Mouse (Mus musculus) intestine, embryonic 15.5 days (tissue): Measurements from ENCODE around the gene Ndrg3. TPM values are rescaled to one million over a fixed set of nuclear protein-coding genes. Genes with fewer than 3 reads are reported as not detected.
"Not testable (repeated sequence)": the region's sequence is repeated elsewhere in the genome, so short reads cannot be mapped to it uniquely, and the experiment has no call there.

ENCODE experiments used
- ATAC-seq: fragments of 200-750 bp; cut with Nextera tagmentation; 2 replicates; pipeline ENCODE4 v1.8.0; 2017; ENCODE audit warnings: moderate TSS enrichment, moderate library complexity
- H3K27ac ChIP-seq: fragments of 300-500 bp; sonication (generic); 2 replicates; pipeline ENCODE4 v1.5.1; 2015; ENCODE audit warnings: mild to moderate bottlenecking, inconsistent platforms
- H3K27me3 ChIP-seq: fragments of 300-500 bp; sonication (generic); replicated peaks from 2 replicates; pipeline ENCODE4 v1.6.1; 2015; ENCODE audit warnings: inconsistent platforms
- H3K36me3 ChIP-seq: fragments of 300-500 bp; sonication (generic); 2 replicates; pipeline ENCODE4 v1.6.1; 2015; ENCODE audit warnings: inconsistent platforms
- H3K4me1 ChIP-seq: fragments of 300-500 bp; sonication (generic); replicated peaks from 2 replicates; pipeline ENCODE4 v1.6.1; 2015; ENCODE audit warnings: inconsistent platforms
- H3K4me2 ChIP-seq: fragments of 300-500 bp; sonication (generic); replicated peaks from 2 replicates; pipeline ENCODE4 v1.6.1; 2015; ENCODE audit warnings: mild to moderate bottlenecking, inconsistent platforms
- H3K4me3 ChIP-seq: fragments of 300-500 bp; sonication (generic); replicated peaks from 2 replicates; pipeline ENCODE4 v1.5.1; 2015; ENCODE audit warnings: inconsistent platforms
- H3K9ac ChIP-seq: fragments of 300-500 bp; sonication (generic); 2 replicates; pipeline ENCODE4 v1.6.1; 2015; ENCODE audit warnings: inconsistent platforms
- H3K9me3 ChIP-seq: fragments of 300-500 bp; sonication (generic); 2 replicates; pipeline ENCODE4 v1.6.1; 2016; ENCODE audit warnings: inconsistent platforms
- WGBS: fragments of 180-500 bp; shearing (Covaris S2); methylation state at CpG from one replicate; pipeline ENCODE4 v1.1.7; 2015; 5-methylcytosine and 5-hydroxymethylcytosine counted together
- polyA plus RNA-seq: library from polyadenylated mRNA; unstranded; fragments of >200 nt; fragmentation: Nextera tagmentation; extraction: Ambion mirVana; gene quantifications from 2 replicates; pipeline ENCODE4 v1.2.1, GENCODE M21; 2015

Gene Ndrg3
- polyA plus RNA-seq, 1 experiment from 2014 or later = 41.7 TPM

GRCm38 (mm10) chr2:156904976-156905717, 86.7 kb downstream of the Ndrg3 start:
- whole genome bisulfite sequencing = 25% methylated on average over 6 of the region's 6 CpGs
- Histone ChIP-seq H3K9me3 (no peaks in the 10 kb centered on the region), H3K36me3 (no peaks in the 10 kb centered on the region), H3K4me3 (no peak overlapping the region), H3K9ac (no peak overlapping the region), H3K27ac (no peak overlapping the region), H3K27me3 (no peaks in the 10 kb centered on the region), H3K4me1 (no peaks in the 10 kb centered on the region), H3K4me2 (no peak overlapping the region)
- ATAC-seq = no peak

GRCm38 (mm10) chr2:156903367-156903766, 88.5 kb downstream of the Ndrg3 start:
- no peak overlapping the region for H3K27ac ChIP-seq
- no peak for ATAC-seq
- no peak overlapping the region for H3K9ac ChIP-seq
- H3K4me1 ChIP-seq = no peaks in the 10 kb centered on the region
- H3K27me3 ChIP-seq = no peaks in the 10 kb centered on the region
- no peaks in the 10 kb centered on the region for H3K9me3 ChIP-seq
- WGBS = 31% methylated on average over 2 of the region's 2 CpGs
- H3K4me3 ChIP-seq = no peak overlapping the region
- H3K4me2 ChIP-seq = no peak overlapping the region
- no peaks in the 10 kb centered on the region for H3K36me3 ChIP-seq

GRCm38 (mm10) chr2:156902411-156902810, 89.4 kb downstream of the Ndrg3 start:
- not testable (repeated sequence) for H3K9ac ChIP-seq, ATAC-seq, H3K9me3 ChIP-seq, H3K4me3 ChIP-seq, H3K27me3 ChIP-seq, H3K4me1 ChIP-seq, H3K36me3 ChIP-seq, H3K27ac ChIP-seq, H3K4me2 ChIP-seq
- WGBS = 74% methylated on average over 4 of the region's 4 CpGs

GRCm38 (mm10) chr2:156901883-156902282, 90.0 kb downstream of the Ndrg3 start:
- 61% methylated on average over 6 of the region's 6 CpGs for WGBS
- Histone ChIP-seq H3K4me2 (no peak overlapping the region), H3K27me3 (no peaks in the 10 kb centered on the region), H3K9me3 (no peaks in the 10 kb centered on the region), H3K4me1 (no peaks in the 10 kb centered on the region), H3K27ac (no peak overlapping the region), H3K4me3 (no peak overlapping the region), H3K36me3 (no peaks in the 10 kb centered on the region), H3K9ac (no peak overlapping the region)
- no peak for ATAC-seq

- ATAC-seq = no peak
- Histone ChIP-seq H3K27ac (no peak overlapping the region), H3K9ac (no peak overlapping the region), H3K4me1 (no peaks in the 10 kb centered on the region), H3K9me3 (no peaks in the 10 kb centered on the region), H3K27me3 (no peaks in the 10 kb centered on the region), H3K4me3 (no peak overlapping the region), H3K4me2 (no peak overlapping the region), H3K36me3 (no peaks in the 10 kb centered on the region)
- 66% methylated on average over 2 of the region's 2 CpGs for WGBS
These were observed 90.5 kb downstream of the Ndrg3 start for GRCm38 (mm10) chr2:156901344-156901743.

GRCm38 (mm10) chr2:156899184-156899583, 92.7 kb downstream of the Ndrg3 start:
- 52% methylated on average over 4 of the region's 4 CpGs for WGBS
- Histone ChIP-seq H3K27me3 (no peaks in the 10 kb centered on the region), H3K27ac (no peak overlapping the region), H3K9me3 (no peaks in the 10 kb centered on the region), H3K9ac (no peak overlapping the region), H3K4me2 (no peak overlapping the region), H3K4me3 (no peak overlapping the region), H3K36me3 (no peaks in the 10 kb centered on the region), H3K4me1 (0 out of 2 replicates have a peak, but pooled peaks cover 2% of the 10 kb centered on the region)
- ATAC-seq = no peak

- Histone ChIP-seq H3K27ac (no peak overlapping the region), H3K4me2 (no peak overlapping the region), H3K4me1 (0 out of 2 replicates have a peak, but pooled peaks cover 2% of the 10 kb centered on the region), H3K36me3 (no peaks in the 10 kb centered on the region), H3K9me3 (no peaks in the 10 kb centered on the region), H3K9ac (no peak overlapping the region), H3K27me3 (no peaks in the 10 kb centered on the region), H3K4me3 (no peak overlapping the region)
- WGBS = 59% methylated on average over 4 of the region's 4 CpGs
- no peak for ATAC-seq
These were observed 93.5 kb downstream of the Ndrg3 start for GRCm38 (mm10) chr2:156898374-156898773.

GRCm38 (mm10) chr2:156897034-156897433, 94.8 kb downstream of the Ndrg3 start:
- Histone ChIP-seq H3K36me3 (no peaks in the 10 kb centered on the region), H3K9ac (no peak overlapping the region), H3K27ac (no peak overlapping the region), H3K4me2 (no peak overlapping the region), H3K9me3 (no peaks in the 10 kb centered on the region), H3K4me1 (0 out of 2 replicates have a peak, but pooled peaks cover 2% of the 10 kb centered on the region), H3K4me3 (no peak overlapping the region), H3K27me3 (no peaks in the 10 kb centered on the region)
- 78% methylated on average over 9 of the region's 9 CpGs for WGBS
- no peak for ATAC-seq

GRCm38 (mm10) chr2:156896384-156896914, 95.4 kb downstream of the Ndrg3 start:
- WGBS = 64% methylated on average over 9 of the region's 9 CpGs
- no peak for ATAC-seq
- no peaks in the 10 kb centered on the region for H3K9me3 ChIP-seq
- H3K9ac ChIP-seq = no peak overlapping the region
- H3K27me3 ChIP-seq = no peaks in the 10 kb centered on the region
- no peak overlapping the region for H3K4me3 ChIP-seq
- H3K4me2 ChIP-seq = no peak overlapping the region
- H3K27ac ChIP-seq = no peak overlapping the region
- H3K4me1 ChIP-seq = 0 out of 2 replicates have a peak, but pooled peaks cover 2% of the 10 kb centered on the region
- H3K36me3 ChIP-seq = no peaks in the 10 kb centered on the region

GRCm38 (mm10) chr2:156894496-156895265, 97.2 kb downstream of the Ndrg3 start:
- Histone ChIP-seq H3K4me3 (no peak overlapping the region), H3K27ac (no peak overlapping the region), H3K27me3 (no peaks in the 10 kb centered on the region), H3K36me3 (no peaks in the 10 kb centered on the region), H3K4me1 (0 out of 2 replicates have a peak, but pooled peaks cover 2% of the 10 kb centered on the region), H3K9me3 (no peaks in the 10 kb centered on the region), H3K9ac (no peak overlapping the region), H3K4me2 (no peak overlapping the region)
- ATAC-seq = peak; percentile 51; the same call in 1 of the 2 replicates
- 59% methylated on average over 15 of the region's 15 CpGs for WGBS

- Histone ChIP-seq H3K27ac (no peak overlapping the region), H3K4me1 (0 out of 2 replicates have a peak, but pooled peaks cover 2% of the 10 kb centered on the region), H3K4me2 (no peak overlapping the region), H3K9me3 (no peaks in the 10 kb centered on the region), H3K27me3 (no peaks in the 10 kb centered on the region), H3K36me3 (no peaks in the 10 kb centered on the region), H3K9ac (no peak overlapping the region), H3K4me3 (no peak overlapping the region)
- ATAC-seq = no peak
- WGBS = 78% methylated on average over 6 of the region's 6 CpGs
These were observed 99.0 kb downstream of the Ndrg3 start for GRCm38 (mm10) chr2:156892821-156893220.

GRCm38 (mm10) chr2:156892240-156892639, 99.6 kb downstream of the Ndrg3 start:
- Histone ChIP-seq H3K4me1 (0 out of 2 replicates have a peak, but pooled peaks cover 2% of the 10 kb centered on the region), H3K36me3 (no peaks in the 10 kb centered on the region), H3K9ac (no peak overlapping the region), H3K27ac (no peak overlapping the region), H3K9me3 (no peaks in the 10 kb centered on the region), H3K4me3 (no peak overlapping the region), H3K27me3 (no peaks in the 10 kb centered on the region), H3K4me2 (no peak overlapping the region)
- 42% methylated on average over 3 of the region's 3 CpGs for WGBS
- no peak for ATAC-seq
